Mouse (Mus musculus) forebrain, embryonic 16.5 days (tissue): ENCODE data around the gene Bmp8b. TPM values are rescaled to one million over a fixed set of nuclear protein-coding genes. Genes with fewer than 3 reads are reported as not detected.

Source experiments
- ATAC-seq: fragments of 200-750 bp; cut with Nextera tagmentation; 2 replicates; pipeline ENCODE4 v1.8.0; 2017; ENCODE audit warnings: mild to moderate bottlenecking, moderate library complexity
- H3K27ac ChIP-seq: fragments of 300-500 bp; sonication (generic); 2 replicates; pipeline ENCODE4 v1.5.1; 2014; ENCODE audit warnings: low read length, control low read depth
- H3K27me3 ChIP-seq: fragments of 300-500 bp; sonication (generic); replicated peaks from 2 replicates; pipeline ENCODE4 v1.6.1; 2014; ENCODE audit warnings: low read length; ENCODE audit not compliant: control insufficient read depth, insufficient read depth
- H3K36me3 ChIP-seq: fragments of 300-500 bp; sonication (generic); 2 replicates; pipeline ENCODE4 v1.6.1; 2014; ENCODE audit not compliant: control insufficient read depth, insufficient read depth
- H3K4me1 ChIP-seq: fragments of 300-500 bp; sonication (generic); replicated peaks from 2 replicates; pipeline ENCODE4 v1.6.1; 2014; ENCODE audit warnings: low read length; ENCODE audit not compliant: control insufficient read depth, insufficient read depth
- H3K4me2 ChIP-seq: fragments of 300-500 bp; sonication (generic); 2 replicates; pipeline ENCODE4 v1.6.1; 2014; ENCODE audit warnings: mild to moderate bottlenecking, low read length, control low read depth
- H3K4me3 ChIP-seq: fragments of 300-500 bp; sonication (generic); replicated peaks from 2 replicates; pipeline ENCODE4 v1.5.1; 2014; ENCODE audit warnings: mild to moderate bottlenecking, low read length, control low read depth
- H3K9ac ChIP-seq: fragments of 300-500 bp; sonication (generic); replicated peaks from 2 replicates; pipeline ENCODE4 v1.6.1; 2014; ENCODE audit warnings: low read depth, low read length, control low read depth
- H3K9me3 ChIP-seq: fragments of 300-500 bp; sonication (generic); 2 replicates; pipeline ENCODE4 v1.6.1; 2016; ENCODE audit warnings: low read length; ENCODE audit not compliant: control insufficient read depth
- WGBS: fragments of 180-500 bp; shearing (Covaris S2); extraction: QIAGEN DNeasy Blood & Tissue Kit; methylation state at CpG from one replicate; pipeline ENCODE4 v1.1.7; 2014; 5-methylcytosine and 5-hydroxymethylcytosine counted together
- polyA plus RNA-seq: library from polyadenylated mRNA; unstranded; fragments of >200 nt; fragmentation: Nextera tagmentation; extraction: Ambion mirVana; gene quantifications from 2 replicates; pipeline ENCODE4 v1.2.1, GENCODE M21; 2015

Gene Bmp8b
- 0.35 TPM in 2 replicates for polyA plus RNA-seq

DNA sequence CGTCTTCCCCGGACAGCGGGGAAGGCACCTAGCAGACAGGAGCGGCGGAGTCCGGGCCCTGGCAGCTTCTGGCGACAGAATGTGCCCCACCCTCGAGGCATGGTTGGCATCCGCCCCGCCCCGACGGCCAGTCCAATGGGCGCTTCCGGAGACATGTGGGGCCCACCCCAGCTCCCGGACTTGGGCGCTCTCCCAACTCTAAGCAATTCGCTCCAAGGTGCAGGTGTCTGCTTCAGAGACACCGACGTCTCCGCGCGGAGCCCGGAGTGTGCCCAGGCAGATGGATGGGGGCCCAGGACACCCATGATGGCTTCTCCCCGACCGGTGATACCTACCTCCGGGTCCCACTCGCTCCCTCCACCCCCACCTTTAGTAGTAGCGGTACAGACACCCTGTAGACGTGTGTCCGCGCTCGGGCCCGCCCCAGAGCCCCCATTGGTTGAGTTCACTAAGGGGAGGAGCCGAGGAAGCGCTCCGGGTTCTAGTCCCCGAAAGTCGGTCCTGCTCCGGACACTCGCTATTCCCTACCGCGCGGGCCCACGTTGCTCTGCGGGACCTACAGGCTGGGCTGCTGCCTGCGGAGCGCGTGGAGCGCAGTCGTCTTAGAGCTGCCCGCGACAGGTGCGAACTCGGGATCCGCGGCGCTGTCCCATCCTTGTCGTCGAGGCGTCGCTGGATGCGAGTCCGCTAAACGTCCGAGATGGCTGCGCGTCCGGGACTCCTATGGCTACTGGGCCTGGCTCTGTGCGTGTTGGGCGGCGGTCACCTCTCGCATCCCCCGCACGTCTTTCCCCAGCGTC, at the start of gene Bmp8b:
Bmp8b (plus strand) TSS at position 515 of the 800 bp plus-strand sequence.
- Histone ChIP-seq H3K4me3 (peak within 1 kb of the TSS; percentile 28), H3K36me3 (no peaks in the 10 kb centered on the region), H3K4me2 (peak within 1 kb of the TSS; percentile 39), H3K9ac (no peak within 1 kb of the TSS), H3K27ac (no peak within 1 kb of the TSS), H3K27me3 (peaks cover 24% of the 10 kb centered on the region), H3K4me1 (peaks cover 6% of the 10 kb centered on the region; the same call in 1 of the 2 replicates), H3K9me3 (no peaks in the 10 kb centered on the region)
- ATAC-seq = peak; percentile 47; the same call in 1 of the 2 replicates
- 5% methylated on average over 69 of the region's 75 CpGs for WGBS

GRCm38 (mm10) chr4:123056560-123057109, 48.3 kb upstream of the Bmp8b start:
- Histone ChIP-seq H3K4me3 (no peak overlapping the region), H3K4me1 (peaks cover 18% of the 10 kb centered on the region), H3K4me2 (no peak overlapping the region), H3K9me3 (no peaks in the 10 kb centered on the region), H3K27me3 (no peaks in the 10 kb centered on the region), H3K27ac (no peak overlapping the region), H3K36me3 (peaks cover 25% of the 10 kb centered on the region; the same call in 1 of the 2 replicates), H3K9ac (no peak overlapping the region)
- 91% methylated on average over 3 of the region's 3 CpGs for WGBS
- ATAC-seq = no peak

GRCm38 (mm10) chr4:123057957-123058356, 47.0 kb upstream of the Bmp8b start:
- H3K27ac ChIP-seq = no peak overlapping the region
- H3K9ac ChIP-seq = no peak overlapping the region
- H3K4me2 ChIP-seq = no peak overlapping the region
- H3K4me3 ChIP-seq = no peak overlapping the region
- H3K9me3 ChIP-seq = no peaks in the 10 kb centered on the region
- peaks cover 23% of the 10 kb centered on the region; the same call in 1 of the 2 replicates for H3K36me3 ChIP-seq
- peaks cover 12% of the 10 kb centered on the region for H3K4me1 ChIP-seq
- WGBS = 90% methylated on average over 1 of the region's 1 CpGs
- H3K27me3 ChIP-seq = no peaks in the 10 kb centered on the region
- no peak for ATAC-seq

DNA sequence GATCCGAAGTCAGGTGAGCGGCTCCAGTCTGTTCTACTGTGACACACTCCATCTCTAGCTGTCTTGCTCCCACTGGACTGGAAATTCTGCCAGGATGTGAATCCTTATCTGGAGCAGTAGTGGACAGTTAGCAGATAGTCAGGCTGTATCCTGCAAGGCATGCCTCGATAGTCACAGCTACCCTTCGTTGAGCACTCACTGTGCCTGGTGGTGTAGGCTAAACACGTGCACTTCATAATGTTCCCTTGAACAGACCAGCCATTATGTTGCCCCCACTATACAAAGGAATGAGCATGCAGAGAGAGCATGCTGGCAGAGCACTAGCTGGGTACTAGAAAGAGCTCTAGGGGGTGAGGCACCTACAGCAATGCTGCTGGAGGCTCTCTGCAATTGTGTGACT, 43.2 kb upstream of the Bmp8b start:
- Histone ChIP-seq H3K27ac (no peak overlapping the region), H3K9me3 (no peaks in the 10 kb centered on the region), H3K9ac (no peak overlapping the region), H3K4me1 (no peaks in the 10 kb centered on the region; the same call in 1 of the 2 replicates), H3K4me3 (no peak overlapping the region), H3K36me3 (0 out of 2 replicates have a peak, but pooled peaks cover 3% of the 10 kb centered on the region), H3K27me3 (no peaks in the 10 kb centered on the region), H3K4me2 (no peak overlapping the region)
- peak; percentile 39; the same call in 1 of the 2 replicates for ATAC-seq
- whole genome bisulfite sequencing = 57% methylated on average over 5 of the region's 5 CpGs

GRCm38 (mm10) chr4:123068646-123069045, 36.3 kb upstream of the Bmp8b start:
- WGBS = 89% methylated on average over 6 of the region's 6 CpGs
- ATAC-seq = no peak

DNA sequence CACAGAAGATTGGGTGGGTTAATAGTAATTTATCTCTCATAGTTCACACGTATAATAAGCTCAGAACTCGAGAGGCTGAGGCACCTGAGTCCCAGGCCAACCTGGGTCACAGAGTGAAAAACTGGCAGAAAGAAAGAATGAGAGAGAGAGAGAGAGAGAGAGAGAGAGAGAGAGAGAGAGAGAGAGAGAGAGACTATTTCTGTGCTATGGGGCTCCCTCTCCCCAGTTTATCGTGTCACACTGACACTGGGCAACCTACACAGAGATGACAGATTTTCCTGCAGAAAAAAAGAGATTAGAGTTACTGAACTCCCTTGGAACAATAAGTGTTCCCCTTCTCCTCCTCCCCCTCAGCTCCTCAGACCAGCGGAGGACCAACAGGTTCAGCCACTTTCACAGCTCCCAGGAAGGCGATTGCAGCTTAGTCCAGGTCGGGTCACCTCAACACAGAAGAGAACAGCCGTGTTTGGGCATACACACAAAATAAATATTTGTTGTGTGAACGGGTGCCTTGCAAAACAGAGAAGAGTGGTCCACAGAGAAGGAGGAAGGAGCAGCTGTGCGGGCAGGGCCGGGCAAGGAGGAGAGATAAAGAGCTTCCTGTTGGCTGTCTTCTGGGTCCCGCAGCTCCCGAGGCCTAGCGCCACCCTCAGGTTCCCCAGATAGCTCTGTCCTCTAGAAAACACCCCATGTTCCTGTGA, 33.5 kb upstream of the Bmp8b start:
- no peaks in the 10 kb centered on the region for H3K9me3 ChIP-seq
- H3K4me3 ChIP-seq = no peak overlapping the region
- H3K36me3 ChIP-seq = no peaks in the 10 kb centered on the region
- peaks cover 4% of the 10 kb centered on the region; the same call in 1 of the 2 replicates for H3K4me1 ChIP-seq
- no peak overlapping the region for H3K9ac ChIP-seq
- 15% methylated on average over 13 of the region's 13 CpGs for WGBS
- no peak for ATAC-seq
- no peak overlapping the region for H3K4me2 ChIP-seq
- H3K27ac ChIP-seq = no peak overlapping the region
- H3K27me3 ChIP-seq = no peaks in the 10 kb centered on the region

More at GRCm38 (mm10) chr4:123068646-123069045, 36.3 kb upstream of the Bmp8b start:
- Histone ChIP-seq H3K27ac (no peak overlapping the region), H3K9ac (no peak overlapping the region), H3K36me3 (no peaks in the 10 kb centered on the region), H3K27me3 (no peaks in the 10 kb centered on the region), H3K4me1 (peaks cover 4% of the 10 kb centered on the region; the same call in 1 of the 2 replicates), H3K4me2 (no peak overlapping the region), H3K4me3 (no peak overlapping the region), H3K9me3 (no peaks in the 10 kb centered on the region)

DNA sequence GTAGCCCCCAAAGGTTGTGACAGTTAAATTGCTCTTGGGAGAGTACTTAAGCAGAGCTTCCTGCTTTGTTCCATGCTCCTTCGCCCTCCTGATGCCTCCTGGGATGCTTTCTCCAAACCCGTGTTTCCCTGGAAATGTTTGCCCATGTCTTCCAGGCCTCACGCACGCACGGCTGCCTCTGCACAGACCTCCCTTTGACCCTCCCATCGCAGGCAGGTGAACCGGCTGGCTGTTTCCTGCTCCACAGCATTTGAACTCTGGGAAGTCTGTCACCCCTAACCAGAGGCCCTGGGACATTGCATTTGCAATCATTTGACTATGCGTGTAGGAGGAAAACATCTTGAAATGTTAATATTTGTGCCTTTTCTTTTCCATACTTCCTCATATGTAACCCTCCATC, 28.0 kb upstream of the Bmp8b start:
- H3K27me3 ChIP-seq = no peaks in the 10 kb centered on the region
- ATAC-seq = no peak
- WGBS = 68% methylated on average over 8 of the region's 8 CpGs
- H3K4me1 ChIP-seq = peaks cover 4% of the 10 kb centered on the region; the same call in 1 of the 2 replicates
- 0 out of 2 replicates have a peak, but pooled peaks cover 2% of the 10 kb centered on the region for H3K9me3 ChIP-seq
- no peak overlapping the region for H3K4me3 ChIP-seq
- H3K9ac ChIP-seq = no peak overlapping the region
- no peaks in the 10 kb centered on the region for H3K36me3 ChIP-seq
- H3K27ac ChIP-seq = no peak overlapping the region
- H3K4me2 ChIP-seq = no peak overlapping the region

- H3K4me3 ChIP-seq = no peak overlapping the region
- no peak overlapping the region for H3K9ac ChIP-seq
- peaks cover 4% of the 10 kb centered on the region; the same call in 1 of the 2 replicates for H3K4me1 ChIP-seq
- no peaks in the 10 kb centered on the region for H3K27me3 ChIP-seq
- 0 out of 2 replicates have a peak, but pooled peaks cover 2% of the 10 kb centered on the region for H3K9me3 ChIP-seq
- no peaks in the 10 kb centered on the region for H3K36me3 ChIP-seq
- no peak overlapping the region for H3K27ac ChIP-seq
- H3K4me2 ChIP-seq = no peak overlapping the region
- WGBS = 88% methylated on average over 4 of the region's 4 CpGs
- ATAC-seq = no peak
These were observed 26.7 kb upstream of the Bmp8b start for GRCm38 (mm10) chr4:123078231-123078630.

- H3K4me2 ChIP-seq = no peak overlapping the region
- H3K27me3 ChIP-seq = no peaks in the 10 kb centered on the region
- H3K9ac ChIP-seq = no peak overlapping the region
- ATAC-seq = no peak
- 0 out of 2 replicates have a peak, but pooled peaks cover 2% of the 10 kb centered on the region for H3K9me3 ChIP-seq
- H3K4me3 ChIP-seq = no peak overlapping the region
- H3K36me3 ChIP-seq = no peaks in the 10 kb centered on the region
- peaks cover 4% of the 10 kb centered on the region; the same call in 1 of the 2 replicates for H3K4me1 ChIP-seq
- no peak overlapping the region for H3K27ac ChIP-seq
- 30% methylated on average over 13 of the region's 13 CpGs for WGBS
These were observed 24.2 kb upstream of the Bmp8b start for GRCm38 (mm10) chr4:123080791-123081190.
